Mouse (Mus musculus) T-helper 2 cell (primary cell): ENCODE measurements around the gene Gkn1.

ENCODE experiments used
- in situ Hi-C: fragments of 300-600 bp; cut with MboI, MseI; formaldehyde crosslinking; loops from one replicate; pipeline ENCODE4 v1.15.1; 2025; ENCODE audit warnings: high pct_unique_total_duplicates

Gene Gkn1

GRCm38 (mm10) chr6:87350829-87351228, at the start of gene Gkn1:
Gene Gkn1, minus strand, starts transcription at chr6:87350942.
- in situ Hi-C loops = no loop called here

- in situ Hi-C loops = loop anchor here (5.0 kb wide), 1 partner anchor 52 kb away; no protein-coding TSS in a partner anchor
Observed at GRCm38 (mm10) chr6:87399886-87400566, 49.3 kb upstream of the Gkn1 start.

GRCm38 (mm10) chr6:87399137-87399536, 48.4 kb upstream of the Gkn1 start:
- in situ Hi-C loops = loop anchor here (5.0 kb wide), 1 partner anchor 53 kb away; no protein-coding TSS in a partner anchor

- in situ Hi-C loops = loop anchor here (5.0 kb wide), 1 partner anchor 58 kb away; no protein-coding TSS in a partner anchor
Observed at GRCm38 (mm10) chr6:87394783-87395182, 44.0 kb upstream of the Gkn1 start.

- in situ Hi-C loops = no loop called here
Observed at GRCm38 (mm10) chr6:87393466-87394205, 42.9 kb upstream of the Gkn1 start.

GRCm38 (mm10) chr6:87389455-87389989, 38.8 kb upstream of the Gkn1 start:
- in situ Hi-C loops = no loop called here

- in situ Hi-C loops = no loop called here
Observed at GRCm38 (mm10) chr6:87388877-87389276, 38.1 kb upstream of the Gkn1 start, which contains the start of gene Gkn3. Gene Gkn3, minus strand, starts transcription at chr6:87388935.

GRCm38 (mm10) chr6:87386681-87387080, 35.9 kb upstream of the Gkn1 start:
- in situ Hi-C loops = no loop called here

- in situ Hi-C loops = no loop called here
Observed at GRCm38 (mm10) chr6:87386203-87386602, 35.5 kb upstream of the Gkn1 start.

GRCm38 (mm10) chr6:87384761-87385160, 34.0 kb upstream of the Gkn1 start:
- in situ Hi-C loops = no loop called here

- in situ Hi-C loops = no loop called here
Observed at GRCm38 (mm10) chr6:87383926-87384691, 33.4 kb upstream of the Gkn1 start.

- in situ Hi-C loops = no loop called here
Observed at GRCm38 (mm10) chr6:87373057-87373456, 22.3 kb upstream of the Gkn1 start, which contains the start of gene Gkn2. Gene Gkn2, plus strand, starts transcription at chr6:87373357.

GRCm38 (mm10) chr6:87369223-87369622, 18.5 kb upstream of the Gkn1 start:
- in situ Hi-C loops = loop anchor here (10.0 kb wide), 1 partner anchor 734 kb away; no protein-coding TSS in a partner anchor

- in situ Hi-C loops = no loop called here
Observed at GRCm38 (mm10) chr6:87354441-87354840, 3.7 kb upstream of the Gkn1 start.

GRCm38 (mm10) chr6:87335935-87336295, 14.8 kb downstream of the Gkn1 start:
- in situ Hi-C loops = no loop called here

- in situ Hi-C loops = no loop called here
Observed at GRCm38 (mm10) chr6:87335091-87335934, 15.4 kb downstream of the Gkn1 start, which contains the start of gene Antxr1. Gene Antxr1, minus strand, starts transcription at chr6:87335821.

GRCm38 (mm10) chr6:87334361-87335090, 16.2 kb downstream of the Gkn1 start:
- in situ Hi-C loops = no loop called here

GRCm38 (mm10) chr6:87332380-87332779, 18.4 kb downstream of the Gkn1 start:
- in situ Hi-C loops = no loop called here

GRCm38 (mm10) chr6:87328265-87329173, 22.2 kb downstream of the Gkn1 start:
- in situ Hi-C loops = loop anchor here (5.0 kb wide), 1 partner anchor 226 kb away; the partner anchor contains the start of gene D6Ertd527e
